Mouse (Mus musculus): Measurements from ENCODE around the gene Exd2. TPM values are rescaled to one million over a fixed set of nuclear protein-coding genes. Genes with fewer than 3 reads are reported as not detected.

Exd2 gene
- total RNA-seq (2014; rRNA removed) (40.0 and 43.1 TPM in 2 replicates), polyA plus RNA-seq (2015; fragmentation: Nextera tagmentation; extraction: Ambion mirVana) (31.5 and 32.7 TPM in 2 replicates)

GRCm38 (mm10) chr12:80462942-80463651 lies at the start of gene Exd2:
Gene Exd2 (plus strand): TSS chr12:80463095.
- TF ChIP-seq CTCF (IDR thresholded peaks at IDR 0.05), result peak; percentile 39
- under 1% methylated on average over 45 of the region's 45 CpGs for WGBS
- peak; percentile 95 for DNase-seq (ENCODE audit: low spot score)

GRCm38 (mm10) chr12:80415100-80415499 lies 47.8 kb upstream of the Exd2 start:
- no peaks in the 10 kb centered on the region for H3K4me1 ChIP-seq (ENCODE audit: insufficient read depth, low read length)
- DNase-seq (ENCODE audit: low spot score) (no peak), ATAC-seq (ENCODE audit: low FRiP score) (no peak)
- no peak overlapping the region for H3K4me2 ChIP-seq (ENCODE audit: low read depth, low read length, poor library complexity, severe bottlenecking)
- H3K27me3 ChIP-seq (ENCODE audit: insufficient read depth, low read length), result no peaks in the 10 kb centered on the region
- H3K27ac ChIP-seq (ENCODE audit: low read depth, low read length), result no peak overlapping the region
- TF ChIP-seq CTCF (IDR thresholded peaks at IDR 0.05), result no peak
- 90% methylated on average over 2 of the region's 2 CpGs for WGBS
- H3K9me3 ChIP-seq (ENCODE audit: low read length), result no peaks in the 10 kb centered on the region
- no peak overlapping the region for H3K4me3 ChIP-seq (ENCODE audit: low read depth, low read length)
- H3K36me3 ChIP-seq (ENCODE audit: insufficient read depth, low read length), result peaks cover 4% of the 10 kb centered on the region; the same call in 1 of the 2 replicates
- H3K9ac ChIP-seq (replicated peaks; ENCODE audit: low read length, poor library complexity, severe bottlenecking), result no peak overlapping the region

More at GRCm38 (mm10) chr12:80462942-80463651, at the start of gene Exd2:
- H3K9ac ChIP-seq (replicated peaks; ENCODE audit: low read length, poor library complexity, severe bottlenecking), result peak within 1 kb of the TSS; percentile 70
- no peaks in the 10 kb centered on the region for H3K27me3 ChIP-seq (ENCODE audit: insufficient read depth, low read length)
- peak within 1 kb of the TSS; percentile 86 for H3K4me3 ChIP-seq (ENCODE audit: low read depth, low read length)
- no peaks in the 10 kb centered on the region for H3K9me3 ChIP-seq (ENCODE audit: low read length)
- ATAC-seq (ENCODE audit: low FRiP score), result peak; percentile 96
- H3K27ac ChIP-seq (ENCODE audit: low read depth, low read length), result peak within 1 kb of the TSS; percentile 57
- H3K4me1 ChIP-seq (ENCODE audit: insufficient read depth, low read length), result 0 out of 2 replicates have a peak, but pooled peaks cover 4% of the 10 kb centered on the region
- peak within 1 kb of the TSS; percentile 61 for H3K4me2 ChIP-seq (ENCODE audit: low read depth, low read length, poor library complexity, severe bottlenecking)
- H3K36me3 ChIP-seq (ENCODE audit: insufficient read depth, low read length), result no peaks in the 10 kb centered on the region

DNA sequence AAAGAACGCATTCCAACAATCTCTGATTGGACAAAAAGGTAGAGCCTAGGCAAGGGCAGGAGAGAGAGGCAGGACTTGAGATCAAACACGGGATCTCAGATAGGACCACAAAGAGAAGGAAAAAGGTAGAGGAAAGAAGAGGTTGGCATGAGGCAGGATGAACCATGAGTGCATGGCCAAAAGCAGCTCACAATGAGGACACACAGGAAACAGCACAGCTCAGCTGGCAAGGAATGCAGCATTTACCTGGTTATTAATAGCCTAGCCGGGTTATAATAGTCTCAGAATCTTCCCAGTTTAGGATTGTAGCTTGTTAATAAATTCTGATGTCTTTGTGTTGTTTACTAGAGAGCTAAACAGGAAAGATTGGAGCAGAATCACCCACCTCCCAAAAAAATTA lies 35.2 kb upstream of the Exd2 start:
- no peak for TF ChIP-seq CTCF (IDR thresholded peaks at IDR 0.05)
- H3K9me3 ChIP-seq (ENCODE audit: low read length), result no peaks in the 10 kb centered on the region
- no peaks in the 10 kb centered on the region for H3K27me3 ChIP-seq (ENCODE audit: insufficient read depth, low read length)
- ATAC-seq (ENCODE audit: low FRiP score) (no peak), DNase-seq (ENCODE audit: low spot score) (no peak)
- no peak overlapping the region for H3K9ac ChIP-seq (replicated peaks; ENCODE audit: low read length, poor library complexity, severe bottlenecking)
- no peaks in the 10 kb centered on the region for H3K4me1 ChIP-seq (ENCODE audit: insufficient read depth, low read length)
- H3K4me2 ChIP-seq (ENCODE audit: low read depth, low read length, poor library complexity, severe bottlenecking), result no peak overlapping the region
- no peak overlapping the region for H3K4me3 ChIP-seq (ENCODE audit: low read depth, low read length)
- no peaks in the 10 kb centered on the region for H3K36me3 ChIP-seq (ENCODE audit: insufficient read depth, low read length)
- no peak overlapping the region for H3K27ac ChIP-seq (ENCODE audit: low read depth, low read length)
- 91% methylated on average over 3 of the region's 3 CpGs for WGBS

GRCm38 (mm10) chr12:80433266-80433665 lies 29.6 kb upstream of the Exd2 start:
- H3K4me3 ChIP-seq (ENCODE audit: low read depth, low read length), result no peak overlapping the region
- H3K4me1 ChIP-seq (ENCODE audit: insufficient read depth, low read length), result 0 out of 2 replicates have a peak, but pooled peaks cover 4% of the 10 kb centered on the region
- H3K27me3 ChIP-seq (ENCODE audit: insufficient read depth, low read length), result no peaks in the 10 kb centered on the region
- no peak for DNase-seq (ENCODE audit: low spot score)
- H3K9ac ChIP-seq (replicated peaks; ENCODE audit: low read length, poor library complexity, severe bottlenecking), result no peak overlapping the region
- no peaks in the 10 kb centered on the region for H3K36me3 ChIP-seq (ENCODE audit: insufficient read depth, low read length)
- ATAC-seq (ENCODE audit: low FRiP score), result no peak
- 85% methylated on average over 4 of the region's 4 CpGs for WGBS
- H3K9me3 ChIP-seq (ENCODE audit: low read length), result no peaks in the 10 kb centered on the region
- no peak overlapping the region for H3K27ac ChIP-seq (ENCODE audit: low read depth, low read length)
- no peak for TF ChIP-seq CTCF (IDR thresholded peaks at IDR 0.05)
- H3K4me2 ChIP-seq (ENCODE audit: low read depth, low read length, poor library complexity, severe bottlenecking), result no peak overlapping the region

DNA sequence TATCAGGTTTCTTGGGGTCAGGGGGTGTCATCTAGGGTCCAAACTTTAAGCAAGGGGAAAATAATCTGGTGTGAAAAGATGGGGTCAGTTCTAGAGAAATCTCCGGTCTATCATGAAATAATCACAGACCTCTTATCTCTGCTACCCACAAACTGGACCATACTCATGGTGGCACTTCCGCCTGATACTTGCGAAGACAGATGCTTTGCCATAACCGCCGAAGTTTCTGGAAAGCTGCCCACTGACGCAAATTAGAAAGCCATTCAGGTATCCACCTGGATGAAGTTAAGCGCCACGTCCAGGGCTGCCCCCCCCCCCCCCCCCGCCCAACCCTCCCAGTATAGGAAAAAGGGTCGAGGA lies 28.3 kb upstream of the Exd2 start:
- Histone ChIP-seq H3K4me2 (ENCODE audit: low read depth, low read length, poor library complexity, severe bottlenecking) (peak overlapping the region; percentile 71), H3K9ac (replicated peaks; ENCODE audit: low read length, poor library complexity, severe bottlenecking) (peak overlapping the region; percentile 96), H3K4me3 (ENCODE audit: low read depth, low read length) (peak overlapping the region; percentile 93), H3K27ac (ENCODE audit: low read depth, low read length) (peak overlapping the region; percentile 97), H3K27me3 (ENCODE audit: insufficient read depth, low read length) (no peaks in the 10 kb centered on the region), H3K36me3 (ENCODE audit: insufficient read depth, low read length) (no peaks in the 10 kb centered on the region), H3K9me3 (ENCODE audit: low read length) (no peaks in the 10 kb centered on the region), H3K4me1 (ENCODE audit: insufficient read depth, low read length) (0 out of 2 replicates have a peak, but pooled peaks cover 4% of the 10 kb centered on the region)
- DNase-seq (ENCODE audit: low spot score) (no peak), ATAC-seq (ENCODE audit: low FRiP score) (no peak)
- TF ChIP-seq CTCF (IDR thresholded peaks at IDR 0.05), result no peak
- WGBS, result 11% methylated on average over 7 of the region's 10 CpGs

DNA sequence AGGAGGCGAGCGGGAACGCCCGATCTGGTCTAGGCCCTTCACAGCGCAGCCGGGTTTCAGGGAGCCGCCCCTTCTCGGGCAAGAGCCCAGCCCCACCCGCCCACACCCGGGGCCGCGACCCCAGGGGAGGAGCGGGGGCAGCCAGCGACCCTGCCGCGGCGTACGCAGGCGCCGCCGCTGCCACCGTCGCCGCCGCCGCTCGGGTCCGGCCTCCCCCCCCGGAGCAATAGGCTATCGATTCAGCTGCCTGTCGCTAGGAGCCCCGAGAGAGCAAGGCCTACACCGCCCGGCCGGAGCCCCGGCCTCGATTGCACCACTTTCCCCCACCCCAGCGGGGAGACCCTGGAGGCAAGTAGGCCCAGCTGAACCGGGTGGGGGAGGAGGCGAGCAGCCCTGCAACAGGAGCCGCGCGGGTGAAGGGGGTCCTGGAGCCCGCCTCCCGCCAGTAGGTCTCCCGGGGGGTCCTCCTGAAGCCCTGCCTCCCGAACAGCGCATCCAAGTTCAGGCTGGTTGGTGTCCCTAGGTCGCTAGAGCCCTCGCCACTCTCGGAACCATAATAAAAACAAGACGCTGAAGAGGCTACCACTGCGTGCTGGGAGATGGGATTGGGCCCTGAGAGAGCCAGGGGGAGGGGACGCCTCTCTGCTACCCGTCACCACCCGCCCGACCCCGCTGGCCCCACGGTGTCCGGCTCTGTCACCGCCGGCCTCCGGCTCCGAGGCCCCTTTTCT lies 27.8 kb upstream of the Exd2 start:
- Histone ChIP-seq H3K36me3 (ENCODE audit: insufficient read depth, low read length) (no peaks in the 10 kb centered on the region), H3K9ac (replicated peaks; ENCODE audit: low read length, poor library complexity, severe bottlenecking) (peak overlapping the region; percentile 96), H3K27me3 (ENCODE audit: insufficient read depth, low read length) (no peaks in the 10 kb centered on the region), H3K4me3 (ENCODE audit: low read depth, low read length) (peak overlapping the region; percentile 93), H3K27ac (ENCODE audit: low read depth, low read length) (peak overlapping the region; percentile 97), H3K4me1 (ENCODE audit: insufficient read depth, low read length) (0 out of 2 replicates have a peak, but pooled peaks cover 4% of the 10 kb centered on the region), H3K9me3 (ENCODE audit: low read length) (no peaks in the 10 kb centered on the region), H3K4me2 (ENCODE audit: low read depth, low read length, poor library complexity, severe bottlenecking) (peak overlapping the region; percentile 71)
- DNase-seq (ENCODE audit: low spot score) (peak; percentile 76), ATAC-seq (ENCODE audit: low FRiP score) (peak; percentile 80)
- peak; percentile 35 for TF ChIP-seq CTCF (IDR thresholded peaks at IDR 0.05)
- 2% methylated on average over 26 of the region's 64 CpGs for WGBS
